Mouse (Mus musculus) neural tube, embryonic 10.5 days (tissue): ENCODE measurements around the gene Soat1.
"Not testable (repeated sequence)": the region's sequence is repeated elsewhere in the genome, so short reads cannot be mapped to it uniquely, and the experiment has no call there.

ENCODE experiments used
- DNase-seq: peaks from one replicate; pipeline ENCODE4 v3.0.0-alpha.2; 2017; ENCODE audit warnings: low spot score; ENCODE audit errors: extremely low spot score

Soat1 gene

GRCm38 (mm10) chr1:156473961-156474503 is at the start of gene Soat1:
Gene Soat1, minus strand, starts transcription at chr1:156474331.
- peak; percentile 91 for DNase-seq

GRCm38 (mm10) chr1:156523842-156524241 is 49.7 kb upstream of the Soat1 start, which contains the start of gene Gm10031:
Gene Gm10031, plus strand, starts transcription at chr1:156524012.
- not testable (repeated sequence) for DNase-seq

GRCm38 (mm10) chr1:156521796-156522517 is 47.8 kb upstream of the Soat1 start:
- DNase-seq: no peak

GRCm38 (mm10) chr1:156520136-156520780 is 46.1 kb upstream of the Soat1 start:
- no peak for DNase-seq

GRCm38 (mm10) chr1:156507753-156508152 is 33.6 kb upstream of the Soat1 start:
- DNase-seq: no peak

- DNase-seq: no peak
These were observed 31.8 kb upstream of the Soat1 start for GRCm38 (mm10) chr1:156505901-156506300.

- no peak for DNase-seq
These were observed 30.9 kb upstream of the Soat1 start for GRCm38 (mm10) chr1:156504945-156505523.

- DNase-seq: no peak
These were observed 22.8 kb upstream of the Soat1 start for GRCm38 (mm10) chr1:156496910-156497309.

GRCm38 (mm10) chr1:156495025-156495424 is 20.9 kb upstream of the Soat1 start:
- no peak for DNase-seq

GRCm38 (mm10) chr1:156491226-156491796 is 17.2 kb upstream of the Soat1 start:
- DNase-seq: no peak

- DNase-seq: no peak
These were observed 13.9 kb upstream of the Soat1 start for GRCm38 (mm10) chr1:156488031-156488430.

GRCm38 (mm10) chr1:156487498-156487897 is 13.4 kb upstream of the Soat1 start:
- DNase-seq: no peak

- DNase-seq: no peak
These were observed 7.7 kb upstream of the Soat1 start for GRCm38 (mm10) chr1:156481826-156482225.

GRCm38 (mm10) chr1:156476535-156476934 is 2.4 kb upstream of the Soat1 start:
- DNase-seq: no peak

- DNase-seq: no peak
These were observed 1.9 kb upstream of the Soat1 start for GRCm38 (mm10) chr1:156476016-156476415.

- no peak for DNase-seq
These were observed 723 bp upstream of the Soat1 start for GRCm38 (mm10) chr1:156474854-156475253.

GRCm38 (mm10) chr1:156473003-156473402 is 1.1 kb downstream of the Soat1 start:
- DNase-seq: peak; percentile 54

GRCm38 (mm10) chr1:156471955-156472354 is 2.2 kb downstream of the Soat1 start:
- DNase-seq: no peak

- DNase-seq: no peak
These were observed 3.1 kb downstream of the Soat1 start for GRCm38 (mm10) chr1:156471071-156471470.

- DNase-seq: no peak
These were observed 3.6 kb downstream of the Soat1 start for GRCm38 (mm10) chr1:156470557-156470956.

- no peak for DNase-seq
These were observed 5.6 kb downstream of the Soat1 start for GRCm38 (mm10) chr1:156468576-156468975.
